Mouse (Mus musculus) MEL (cell line): ENCODE measurements around the gene Slc38a4.

Experiments
- CTCF ChIP-seq, 3 experiments: IDR thresholded peaks in 2 of 3; conservative IDR thresholded peaks in 1 of 3; 2 replicates each; pipeline ENCODE4 v1.5.1; 2011 to 2012; ENCODE audit warnings: low read length in 3 of 3, low read depth in 2 of 3, mild to moderate bottlenecking in 2 of 3, improper control_type of control experiment in 1 of 3, inconsistent platforms in 1 of 3, mixed read lengths in 1 of 3, moderate library complexity in 1 of 3; ENCODE audit not compliant: control insufficient read depth in 1 of 3, insufficient read depth in 1 of 3, poor library complexity in 1 of 3, severe bottlenecking in 1 of 3
- E2F4 ChIP-seq: IDR thresholded peaks from 2 replicates; pipeline ENCODE4 v1.6.1; 2011; ENCODE audit warnings: low read depth, low read length, improper control_type of control experiment, borderline replicate concordance
- EP300 ChIP-seq, 2 experiments: IDR thresholded peaks; 2 replicates each; pipeline ENCODE4 v1.6.1; 2011; ENCODE audit warnings: improper control_type of control experiment in 2 of 2, low read length in 2 of 2, low read depth in 1 of 2, mild to moderate bottlenecking in 1 of 2
- GABPA ChIP-seq: IDR thresholded peaks from 2 replicates; pipeline ENCODE4 v1.6.1; 2012; ENCODE audit warnings: low read depth, mild to moderate bottlenecking, inconsistent platforms, low read length, improper control_type of control experiment, moderate library complexity
- MAX ChIP-seq: IDR thresholded peaks from 2 replicates; pipeline ENCODE4 v1.6.1; 2011; ENCODE audit warnings: low read length, improper control_type of control experiment
- MEF2A ChIP-seq: IDR thresholded peaks from 2 replicates; pipeline ENCODE4 v1.6.1; 2014; ENCODE audit warnings: low read depth, mild to moderate bottlenecking, inconsistent platforms, low read length, improper control_type of control experiment; ENCODE audit not compliant: poor library complexity, insufficient replicate concordance, severe bottlenecking; ENCODE audit errors: extremely low read depth
- MXI1 ChIP-seq: IDR thresholded peaks from 2 replicates; pipeline ENCODE4 v1.6.1; 2011; ENCODE audit warnings: mild to moderate bottlenecking, low read depth, low read length, improper control_type of control experiment
- POLR2A ChIP-seq, 2 experiments: IDR thresholded peaks; 2 replicates each; pipeline ENCODE4 v1.6.1; 2011 to 2012; ENCODE audit warnings: low read length in 2 of 2, mild to moderate bottlenecking in 2 of 2, control low read depth in 1 of 2, improper control_type of control experiment in 1 of 2, low read depth in 1 of 2, moderate library complexity in 1 of 2; ENCODE audit not compliant: control insufficient read depth in 1 of 2, insufficient read depth in 1 of 2, poor library complexity in 1 of 2
- USF1 ChIP-seq: IDR thresholded peaks from 2 replicates; pipeline ENCODE4 v1.6.1; 2014; ENCODE audit warnings: low read depth, mild to moderate bottlenecking, inconsistent platforms, low read length, improper control_type of control experiment, moderate library complexity

DNA sequence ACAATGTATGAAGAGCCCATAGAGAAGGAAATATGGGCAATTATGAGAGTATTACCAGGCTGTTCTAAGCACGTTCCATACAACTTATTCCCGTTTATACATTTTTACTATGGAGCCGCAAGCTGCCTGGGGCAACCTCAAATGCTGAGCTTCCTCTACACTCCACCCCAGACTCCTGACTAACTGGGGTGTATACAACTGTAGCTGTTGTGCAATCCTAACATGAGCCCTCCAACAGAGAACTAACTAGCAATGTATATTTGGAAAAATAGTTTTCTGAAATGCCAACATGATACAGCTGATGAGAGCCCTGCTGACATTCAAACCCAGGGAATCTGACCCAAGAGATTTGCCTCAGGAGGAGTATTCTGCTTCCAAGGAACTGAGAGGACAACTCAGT lies 48.3 kb upstream of the Slc38a4 start:
- TF ChIP-seq CTCF (IDR thresholded peaks at IDR 0.05 in 2 of 3, conservative IDR thresholded peaks at IDR 0.05 in 1 of 3; ENCODE audit: control insufficient read depth in 1 of 3, insufficient read depth in 1 of 3, low read depth in 2 of 3, low read length in 3 of 3, poor library complexity in 1 of 3, severe bottlenecking in 1 of 3) (no peak), USF1 (no peak), POLR2A (IDR thresholded peaks at IDR 0.05; ENCODE audit: control insufficient read depth in 1 of 2, insufficient read depth in 1 of 2, low read depth in 1 of 2, low read length in 2 of 2, poor library complexity in 1 of 2) (no peak), EP300 (IDR thresholded peaks at IDR 0.05; ENCODE audit: low read depth in 1 of 2, low read length in 2 of 2) (no peak), E2F4 (no peak), MXI1 (no peak), MEF2A (no peak), GABPA (no peak), MAX (no peak)
